Mouse (Mus musculus): ENCODE results near the gene Apol8. TPM values are rescaled to one million over a fixed set of nuclear protein-coding genes. Genes with fewer than 3 reads are reported as not detected.
A peak's percentile ranks its signal among the peaks of the same experiment; 100 is the strongest.

Gene Apol8
- polyA plus RNA-seq (2016; fragmentation: Nextera tagmentation; extraction: Ambion mirVana): 0.65 and 0.74 TPM in 2 replicates

GRCm38 (mm10) chr15:77756848-77757247, at the start of gene Apol8:
TSS of gene Apol8 (minus strand) at chr15:77757003.
- Histone ChIP-seq H3K27ac (ENCODE audit: poor library complexity, severe bottlenecking) (no peak within 1 kb of the TSS), H3K9ac (no peak within 1 kb of the TSS), H3K9me3 (replicated peaks) (no peaks in the 10 kb centered on the region), H3K27me3 (replicated peaks) (peaks cover 7% of the 10 kb centered on the region; the same call in 1 of the 2 replicates), H3K4me3 (no peak within 1 kb of the TSS), H3K4me1 (replicated peaks) (peaks cover 10% of the 10 kb centered on the region; the same call in 1 of the 2 replicates), H3K36me3 (peaks cover 29% of the 10 kb centered on the region), H3K4me2 (no peak within 1 kb of the TSS)
- ATAC-seq (ENCODE audit: insufficient number of reproducible peaks, low FRiP score): no peak
- 5% methylated on average over 9 of the region's 9 CpGs for WGBS

GRCm38 (mm10) chr15:77805657-77806056, 48.9 kb upstream of the Apol8 start:
- H3K4me3 ChIP-seq: no peak overlapping the region
- WGBS: 89% methylated on average over 4 of the region's 4 CpGs
- no peak overlapping the region for H3K4me2 ChIP-seq
- 0 out of 2 replicates have a peak overlapping the region, but pooled peaks have one; percentile 61 for H3K27ac ChIP-seq (ENCODE audit: poor library complexity, severe bottlenecking)
- no peaks in the 10 kb centered on the region for H3K9me3 ChIP-seq (replicated peaks)
- H3K4me1 ChIP-seq (replicated peaks): peaks cover 91% of the 10 kb centered on the region
- no peaks in the 10 kb centered on the region for H3K27me3 ChIP-seq (replicated peaks)
- peaks cover 93% of the 10 kb centered on the region for H3K36me3 ChIP-seq
- no peak for ATAC-seq (ENCODE audit: insufficient number of reproducible peaks, low FRiP score)
- no peak overlapping the region; the same call in 1 of the 2 replicates for H3K9ac ChIP-seq

GRCm38 (mm10) chr15:77804949-77805348, 48.1 kb upstream of the Apol8 start:
- H3K4me1 ChIP-seq (replicated peaks): peaks cover 91% of the 10 kb centered on the region

GRCm38 (mm10) chr15:77804460-77804859, 47.7 kb upstream of the Apol8 start:
- peaks cover 82% of the 10 kb centered on the region for H3K36me3 ChIP-seq

More at GRCm38 (mm10) chr15:77804949-77805348, 48.1 kb upstream of the Apol8 start:
- H3K9ac ChIP-seq: 0 out of 2 replicates have a peak overlapping the region, but pooled peaks have one; percentile 22
- H3K4me2 ChIP-seq: no peak overlapping the region
- H3K27ac ChIP-seq (ENCODE audit: poor library complexity, severe bottlenecking): peak overlapping the region; percentile 81
- H3K36me3 ChIP-seq: peaks cover 86% of the 10 kb centered on the region
- ATAC-seq (ENCODE audit: insufficient number of reproducible peaks, low FRiP score): no peak
- no peaks in the 10 kb centered on the region for H3K27me3 ChIP-seq (replicated peaks)
- no peak overlapping the region for H3K4me3 ChIP-seq
- H3K9me3 ChIP-seq (replicated peaks): no peaks in the 10 kb centered on the region
- 72% methylated on average over 9 of the region's 9 CpGs for WGBS

GRCm38 (mm10) chr15:77803747-77804146, 46.9 kb upstream of the Apol8 start:
- no peak for ATAC-seq (ENCODE audit: insufficient number of reproducible peaks, low FRiP score)
- peaks cover 75% of the 10 kb centered on the region for H3K36me3 ChIP-seq
- H3K4me1 ChIP-seq (replicated peaks): peaks cover 94% of the 10 kb centered on the region

More at GRCm38 (mm10) chr15:77804460-77804859, 47.7 kb upstream of the Apol8 start:
- Histone ChIP-seq H3K9ac (0 out of 2 replicates have a peak overlapping the region, but pooled peaks have one; percentile 22), H3K27ac (ENCODE audit: poor library complexity, severe bottlenecking) (peak overlapping the region; percentile 81), H3K4me1 (replicated peaks) (peaks cover 94% of the 10 kb centered on the region), H3K27me3 (replicated peaks) (no peaks in the 10 kb centered on the region), H3K4me2 (no peak overlapping the region), H3K9me3 (replicated peaks) (no peaks in the 10 kb centered on the region), H3K4me3 (no peak overlapping the region)
- WGBS: 81% methylated on average over 6 of the region's 6 CpGs
- ATAC-seq (ENCODE audit: insufficient number of reproducible peaks, low FRiP score): no peak

GRCm38 (mm10) chr15:77802992-77803391, 46.2 kb upstream of the Apol8 start:
- Histone ChIP-seq H3K36me3 (peaks cover 67% of the 10 kb centered on the region), H3K9me3 (replicated peaks) (no peaks in the 10 kb centered on the region), H3K4me3 (no peak overlapping the region), H3K27me3 (replicated peaks) (no peaks in the 10 kb centered on the region), H3K4me2 (no peak overlapping the region), H3K27ac (ENCODE audit: poor library complexity, severe bottlenecking) (peak overlapping the region; percentile 81), H3K4me1 (replicated peaks) (peaks cover 98% of the 10 kb centered on the region), H3K9ac (no peak overlapping the region)
- ATAC-seq (ENCODE audit: insufficient number of reproducible peaks, low FRiP score): no peak
- WGBS: 80% methylated on average over 4 of the region's 4 CpGs

More at GRCm38 (mm10) chr15:77803747-77804146, 46.9 kb upstream of the Apol8 start:
- H3K27me3 ChIP-seq (replicated peaks): no peaks in the 10 kb centered on the region
- H3K4me3 ChIP-seq: no peak overlapping the region
- H3K9me3 ChIP-seq (replicated peaks): no peaks in the 10 kb centered on the region
- WGBS: 28% methylated on average over 3 of the region's 3 CpGs
- no peak overlapping the region for H3K4me2 ChIP-seq
- H3K9ac ChIP-seq: 0 out of 2 replicates have a peak overlapping the region, but pooled peaks have one; percentile 28
- peak overlapping the region; percentile 81 for H3K27ac ChIP-seq (ENCODE audit: poor library complexity, severe bottlenecking)

- H3K27ac ChIP-seq (ENCODE audit: poor library complexity, severe bottlenecking): peak overlapping the region; percentile 100
- H3K4me1 ChIP-seq (replicated peaks): peaks cover 98% of the 10 kb centered on the region
- no peak for ATAC-seq (ENCODE audit: insufficient number of reproducible peaks, low FRiP score)
- H3K4me2 ChIP-seq: no peak overlapping the region
- no peaks in the 10 kb centered on the region for H3K27me3 ChIP-seq (replicated peaks)
- no peaks in the 10 kb centered on the region for H3K9me3 ChIP-seq (replicated peaks)
- H3K9ac ChIP-seq: peak overlapping the region; percentile 64
- H3K4me3 ChIP-seq: no peak overlapping the region
- H3K36me3 ChIP-seq: peaks cover 62% of the 10 kb centered on the region
- WGBS: 10% methylated on average over 4 of the region's 4 CpGs
Measured at GRCm38 (mm10) chr15:77801188-77801587, 44.4 kb upstream of the Apol8 start.

GRCm38 (mm10) chr15:77800511-77800910, 43.7 kb upstream of the Apol8 start:
- peak; percentile 44 for ATAC-seq (ENCODE audit: insufficient number of reproducible peaks, low FRiP score)
- Histone ChIP-seq H3K9ac (peak overlapping the region; percentile 64), H3K27ac (ENCODE audit: poor library complexity, severe bottlenecking) (peak overlapping the region; percentile 100), H3K4me3 (no peak overlapping the region), H3K9me3 (replicated peaks) (no peaks in the 10 kb centered on the region), H3K4me2 (no peak overlapping the region), H3K27me3 (replicated peaks) (no peaks in the 10 kb centered on the region), H3K4me1 (replicated peaks) (peaks cover 98% of the 10 kb centered on the region), H3K36me3 (peaks cover 62% of the 10 kb centered on the region)

GRCm38 (mm10) chr15:77799491-77800474, 43.0 kb upstream of the Apol8 start:
- Histone ChIP-seq H3K9ac (peak overlapping the region; percentile 72), H3K4me1 (replicated peaks) (peaks cover 98% of the 10 kb centered on the region), H3K27ac (ENCODE audit: poor library complexity, severe bottlenecking) (peak overlapping the region; percentile 100), H3K27me3 (replicated peaks) (no peaks in the 10 kb centered on the region), H3K4me3 (no peak overlapping the region), H3K4me2 (peak overlapping the region; percentile 39), H3K9me3 (replicated peaks) (no peaks in the 10 kb centered on the region), H3K36me3 (peaks cover 63% of the 10 kb centered on the region)
- WGBS: 77% methylated on average over 8 of the region's 8 CpGs
- no peak for ATAC-seq (ENCODE audit: insufficient number of reproducible peaks, low FRiP score)

GRCm38 (mm10) chr15:77798664-77799490, 42.1 kb upstream of the Apol8 start:
- WGBS: 13% methylated on average over 14 of the region's 14 CpGs
- Histone ChIP-seq H3K4me1 (replicated peaks) (peaks cover 98% of the 10 kb centered on the region), H3K27me3 (replicated peaks) (no peaks in the 10 kb centered on the region), H3K27ac (ENCODE audit: poor library complexity, severe bottlenecking) (peak overlapping the region; percentile 100), H3K4me3 (no peak overlapping the region), H3K36me3 (peaks cover 64% of the 10 kb centered on the region), H3K9me3 (replicated peaks) (no peaks in the 10 kb centered on the region), H3K4me2 (peak overlapping the region; percentile 39), H3K9ac (peak overlapping the region; percentile 72)
- peak; percentile 69 for ATAC-seq (ENCODE audit: insufficient number of reproducible peaks, low FRiP score)
